Mouse (Mus musculus) heart, adult 2 months (tissue): ENCODE data around the gene Faxc. TPM values are rescaled to one million over a fixed set of nuclear protein-coding genes. Genes with fewer than 3 reads are reported as not detected.

Experiments
- DNase-seq, 2 experiments: peaks; one replicate each; pipeline ENCODE4 v3.0.0; 2021
- H3K27ac ChIP-seq: fragments of 200-600 bp; 2 replicates; pipeline ENCODE4 v1.8.1; 2022
- H3K27me3 ChIP-seq: fragments of 200-500 bp; 2 replicates; pipeline ENCODE4 v1.6.1; 2012; ENCODE audit warnings: mild to moderate bottlenecking, low read length, inconsistent platforms, mixed read lengths; ENCODE audit not compliant: control insufficient read depth, insufficient read depth
- H3K36me3 ChIP-seq: fragments of 200-500 bp; 2 replicates; pipeline ENCODE4 v1.6.1; 2012; ENCODE audit warnings: low read length, inconsistent platforms; ENCODE audit not compliant: control insufficient read depth, insufficient read depth
- H3K4me1 ChIP-seq: fragments of 200-500 bp; 2 replicates; pipeline ENCODE4 v1.6.1; 2011; ENCODE audit warnings: low read length; ENCODE audit not compliant: control insufficient read depth, insufficient read depth
- H3K4me3 ChIP-seq: fragments of 200-600 bp; 2 replicates; pipeline ENCODE4 v1.8.1; 2022
- H3K79me2 ChIP-seq: fragments of 200-500 bp; replicated peaks from 2 replicates; pipeline ENCODE4 v1.6.1; 2012; ENCODE audit warnings: mild to moderate bottlenecking, inconsistent platforms, low read length, moderate library complexity, mixed read lengths; ENCODE audit not compliant: control insufficient read depth, insufficient read depth
- H3K9ac ChIP-seq: fragments of 200-500 bp; 2 replicates; pipeline ENCODE4 v1.6.1; 2012; ENCODE audit warnings: low read depth, mild to moderate bottlenecking, control low read depth, inconsistent platforms, low read length, mixed read lengths
- CTCF ChIP-seq: fragments of 200-600 bp; IDR thresholded peaks from 2 replicates; pipeline ENCODE4 v1.8.1; 2022; ENCODE audit warnings: antibody characterized with exemption, mild to moderate bottlenecking, moderate library complexity
- EP300 ChIP-seq: fragments of 200-500 bp; IDR thresholded peaks from 2 replicates; pipeline ENCODE4 v1.6.1; 2011; ENCODE audit warnings: low read depth, low read length, control low read depth; ENCODE audit not compliant: insufficient read depth
- POLR2A ChIP-seq: fragments of 200-500 bp; IDR thresholded peaks from 2 replicates; pipeline ENCODE4 v1.6.1; 2011; ENCODE audit warnings: mild to moderate bottlenecking, low read depth, low read length, control low read depth; ENCODE audit not compliant: insufficient read depth
- WGBS: fragments of 180-500 bp; shearing (Covaris S2); methylation state at CpG from one replicate; pipeline ENCODE4 v1.1.7; 2018; 5-methylcytosine and 5-hydroxymethylcytosine counted together
- intact Hi-C: fragments of 180-260 bp; cut with DNase I; formaldehyde crosslinking; loops from one replicate; pipeline ENCODE4 v1.15.1; 2025
- polyA plus RNA-seq: library from polyadenylated mRNA; depleted of rRNA; stranded (reverse); fragments of >200 nt; gene quantifications from 2 replicates; pipeline ENCODE4 v1.2.3, GENCODE M21; 2012
- total RNA-seq, 2 experiments: library from RNA; stranded (reverse); gene quantifications; 2 replicates each; pipeline ENCODE4 v1.2.3; 2021

Faxc gene
- total and polyA plus RNA-seq, 3 experiments, result 0.27 to 0.93 (median 0.86) TPM

GRCm38 (mm10) chr4:21937890-21938289, 6.8 kb downstream of the Faxc start:
- no peak overlapping the region for H3K27ac ChIP-seq
- no peaks in the 10 kb centered on the region for H3K27me3 ChIP-seq
- no peak overlapping the region for H3K9ac ChIP-seq
- TF ChIP-seq POLR2A, result no peak
- no peak for TF ChIP-seq EP300
- TF ChIP-seq CTCF, result no peak
- H3K79me2 ChIP-seq, result no peaks in the 10 kb centered on the region
- H3K36me3 ChIP-seq, result no peaks in the 10 kb centered on the region
- no peak overlapping the region for H3K4me3 ChIP-seq
- DNase-seq, result no peak
- no peaks in the 10 kb centered on the region for H3K4me1 ChIP-seq
- intact Hi-C loops, result no loop called here
- 87% methylated on average over 8 of the region's 8 CpGs for WGBS

- Histone ChIP-seq H3K79me2 (no peaks in the 10 kb centered on the region), H3K27me3 (no peaks in the 10 kb centered on the region), H3K9ac (no peak overlapping the region), H3K4me1 (no peaks in the 10 kb centered on the region), H3K4me3 (no peak overlapping the region), H3K36me3 (no peaks in the 10 kb centered on the region), H3K27ac (no peak overlapping the region)
- 74% methylated on average over 3 of the region's 3 CpGs for WGBS
- intact Hi-C loops, result no loop called here
- TF ChIP-seq CTCF (no peak), POLR2A (no peak), EP300 (no peak)
- no peak for DNase-seq
Observed at GRCm38 (mm10) chr4:21944672-21945071, 13.5 kb downstream of the Faxc start.

- intact Hi-C loops, result no loop called here
- H3K36me3 ChIP-seq, result no peaks in the 10 kb centered on the region
Observed at GRCm38 (mm10) chr4:21951444-21951843, 20.3 kb downstream of the Faxc start.

GRCm38 (mm10) chr4:21952255-21952654, 21.1 kb downstream of the Faxc start:
- Histone ChIP-seq H3K9ac (no peak overlapping the region), H3K79me2 (no peaks in the 10 kb centered on the region), H3K27me3 (no peaks in the 10 kb centered on the region), H3K36me3 (no peaks in the 10 kb centered on the region), H3K4me1 (no peaks in the 10 kb centered on the region), H3K4me3 (no peak overlapping the region), H3K27ac (no peak overlapping the region)
- WGBS, result 27% methylated on average over 2 of the region's 2 CpGs
- intact Hi-C loops, result loop anchor here (2.0 kb wide), 1 partner anchor 105 kb away; the partner anchor contains the start of gene Pnisr
- TF ChIP-seq CTCF (no peak), EP300 (no peak), POLR2A (no peak)
- no peak for DNase-seq

More at GRCm38 (mm10) chr4:21951444-21951843, 20.3 kb downstream of the Faxc start:
- Histone ChIP-seq H3K9ac (no peak overlapping the region), H3K79me2 (no peaks in the 10 kb centered on the region), H3K4me1 (no peaks in the 10 kb centered on the region), H3K27ac (no peak overlapping the region), H3K4me3 (no peak overlapping the region), H3K27me3 (no peaks in the 10 kb centered on the region)
- 29% methylated on average over 6 of the region's 6 CpGs for WGBS
- DNase-seq, result no peak
- TF ChIP-seq POLR2A, result no peak
- TF ChIP-seq CTCF, result peak; percentile 76
- no peak for TF ChIP-seq EP300

GRCm38 (mm10) chr4:21957570-21958321, 26.6 kb downstream of the Faxc start:
- Histone ChIP-seq H3K36me3 (no peaks in the 10 kb centered on the region), H3K4me3 (no peak overlapping the region), H3K9ac (no peak overlapping the region), H3K27ac (no peak overlapping the region), H3K4me1 (no peaks in the 10 kb centered on the region), H3K27me3 (no peaks in the 10 kb centered on the region), H3K79me2 (no peaks in the 10 kb centered on the region)
- DNase-seq, result peak; percentile 6 to 22
- TF ChIP-seq EP300, result no peak
- TF ChIP-seq CTCF, result peak; percentile 60
- TF ChIP-seq POLR2A, result no peak
- intact Hi-C loops, result no loop called here
- 60% methylated on average over 7 of the region's 7 CpGs for WGBS

GRCm38 (mm10) chr4:21971949-21972348, 40.8 kb downstream of the Faxc start:
- WGBS, result 17% methylated on average over 1 of the region's 1 CpGs
- Histone ChIP-seq H3K4me3 (no peak overlapping the region), H3K27ac (no peak overlapping the region), H3K79me2 (no peaks in the 10 kb centered on the region), H3K9ac (no peak overlapping the region), H3K27me3 (no peaks in the 10 kb centered on the region), H3K36me3 (no peaks in the 10 kb centered on the region), H3K4me1 (no peaks in the 10 kb centered on the region)
- no peak for DNase-seq
- TF ChIP-seq CTCF, result no peak
- TF ChIP-seq EP300, result no peak
- no peak for TF ChIP-seq POLR2A
- intact Hi-C loops, result no loop called here
